Mouse (Mus musculus) heart, postnatal 4 days (tissue): ENCODE data around the gene Rab25. TPM values are rescaled to one million over a fixed set of nuclear protein-coding genes. Genes with fewer than 3 reads are reported as not detected.
"Not testable (repeated sequence)": the region's sequence is repeated elsewhere in the genome, so short reads cannot be mapped to it uniquely, and the experiment has no call there.

Experiments
- DNase-seq: peaks from one replicate; pipeline ENCODE4 v3.0.0; 2021
- total RNA-seq, 2 experiments: library from RNA; stranded (reverse); gene quantifications; 2 replicates each; pipeline ENCODE4 v1.2.3; 2021

The Rab25 gene
- total RNA-seq = not detected

DNA sequence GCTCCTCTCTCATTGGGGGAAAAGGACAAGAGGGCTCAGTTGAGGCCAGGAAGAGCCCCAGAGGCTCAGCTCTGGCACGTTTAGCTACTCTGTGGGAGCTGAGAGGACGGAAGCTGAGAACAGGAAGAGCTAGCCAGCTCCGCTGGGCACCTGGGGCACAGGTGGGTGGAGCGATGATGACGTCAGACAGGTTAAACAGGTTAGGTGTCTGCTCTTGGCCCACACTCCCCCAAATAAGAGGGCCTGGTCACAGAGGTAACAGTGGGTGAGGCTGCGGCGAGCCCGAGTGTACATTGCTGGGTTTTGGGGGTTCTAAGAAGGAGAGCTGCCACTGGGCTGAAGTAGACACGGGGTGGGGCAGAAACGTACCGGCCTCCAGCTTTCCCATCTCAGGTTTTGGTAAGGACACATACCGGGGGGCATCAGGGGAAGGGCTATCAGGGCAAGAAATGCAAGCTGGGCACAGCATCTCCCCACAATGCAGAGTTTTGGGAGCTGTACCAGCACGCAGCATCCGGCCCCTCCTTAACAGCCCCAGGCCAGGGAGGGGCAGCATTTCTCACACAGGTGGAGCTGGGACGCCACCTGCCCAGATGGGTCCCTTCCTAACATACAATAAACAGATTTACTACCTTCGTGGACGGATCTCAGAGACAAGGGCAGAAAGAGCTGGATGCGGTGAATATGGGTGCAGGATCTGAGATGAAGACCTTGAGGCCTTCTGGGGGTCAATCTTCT lies at the start of gene Rab25:
TSS of gene Rab25 (minus strand) at position 121 of the 738 bp plus-strand sequence.
- DNase-seq = no peak

DNA sequence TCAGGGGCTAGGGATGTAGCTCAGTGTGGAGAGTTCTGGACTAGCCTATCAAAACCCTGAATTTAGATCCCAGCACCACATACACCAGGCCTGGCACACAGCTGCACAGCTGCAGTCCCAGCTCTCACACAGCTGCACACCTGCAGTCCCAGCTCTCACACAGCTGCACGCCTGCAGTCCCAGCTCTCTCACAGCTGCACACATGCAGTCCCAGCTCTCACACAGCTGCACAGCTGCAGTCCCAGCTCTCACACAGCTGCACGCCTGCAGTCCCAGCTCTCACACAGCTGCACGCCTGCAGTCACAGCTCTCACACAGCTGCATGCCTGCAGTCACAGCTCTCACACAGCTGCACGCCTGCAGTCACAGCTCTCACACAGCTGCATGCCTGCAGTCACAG lies 48.4 kb upstream of the Rab25 start:
- not testable (repeated sequence) for DNase-seq

DNA sequence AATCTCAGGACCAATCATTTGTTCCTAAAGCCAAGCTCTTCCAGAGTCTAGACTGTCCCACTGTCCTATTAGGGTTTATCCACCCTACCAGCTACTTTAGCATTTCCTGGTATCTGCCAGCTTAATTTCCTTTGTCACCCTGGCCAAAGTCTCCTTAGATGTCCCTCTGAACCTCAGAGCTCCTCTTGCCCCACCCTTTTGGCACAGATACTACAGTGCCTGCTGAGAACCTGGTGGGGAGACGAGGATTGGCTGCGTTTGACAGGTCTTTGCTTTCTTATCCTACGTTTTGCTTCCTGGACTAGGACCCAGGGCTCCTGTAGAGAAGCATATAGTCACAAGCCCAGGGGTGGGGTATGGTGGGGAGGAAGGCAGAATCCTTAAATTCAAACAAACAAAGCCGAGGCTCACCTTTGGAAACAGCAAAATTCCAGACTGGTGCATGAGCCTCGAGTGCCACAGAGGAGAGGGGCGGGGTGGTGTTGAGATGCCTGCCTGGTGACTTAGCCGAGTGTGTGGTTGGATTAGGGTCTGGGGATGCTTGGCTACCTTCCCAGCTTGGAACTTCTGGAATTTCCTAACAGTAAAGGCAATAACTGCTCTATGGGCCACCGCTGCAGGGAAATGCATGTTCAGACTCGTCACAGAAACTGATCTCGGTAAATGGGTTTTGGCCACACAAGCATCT lies 45.9 kb upstream of the Rab25 start:
- no peak for DNase-seq

DNA sequence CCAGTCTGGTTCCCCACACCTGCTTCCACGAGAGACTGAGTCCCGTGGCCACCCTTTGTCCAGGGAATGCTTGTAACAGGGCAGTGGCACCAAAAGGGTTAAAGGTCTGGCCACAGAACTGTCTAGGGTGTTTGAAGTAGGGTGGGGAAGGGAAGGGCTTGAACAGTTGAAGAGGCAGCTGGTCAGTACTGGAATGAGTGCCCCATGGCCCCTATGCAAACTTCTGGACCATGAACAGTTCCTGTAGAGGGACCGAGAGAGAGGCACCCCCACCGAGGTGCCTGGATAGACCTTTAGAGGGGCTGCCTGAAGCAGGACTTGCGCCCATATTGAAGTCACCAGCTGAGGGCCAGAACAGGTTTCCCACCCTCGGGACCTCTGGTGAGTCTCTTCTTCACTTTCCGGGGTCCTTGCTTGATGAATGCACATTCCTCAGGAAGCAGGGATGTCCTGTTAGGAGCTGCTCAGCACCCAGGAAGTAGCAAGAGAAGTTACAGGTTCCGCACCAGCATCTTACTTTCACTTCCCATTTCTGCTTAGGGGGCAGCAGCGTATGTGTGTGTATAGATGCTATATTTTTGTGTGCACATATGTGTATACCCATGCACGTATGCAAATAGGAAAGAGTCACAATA lies 45.0 kb upstream of the Rab25 start:
- DNase-seq = no peak

DNA sequence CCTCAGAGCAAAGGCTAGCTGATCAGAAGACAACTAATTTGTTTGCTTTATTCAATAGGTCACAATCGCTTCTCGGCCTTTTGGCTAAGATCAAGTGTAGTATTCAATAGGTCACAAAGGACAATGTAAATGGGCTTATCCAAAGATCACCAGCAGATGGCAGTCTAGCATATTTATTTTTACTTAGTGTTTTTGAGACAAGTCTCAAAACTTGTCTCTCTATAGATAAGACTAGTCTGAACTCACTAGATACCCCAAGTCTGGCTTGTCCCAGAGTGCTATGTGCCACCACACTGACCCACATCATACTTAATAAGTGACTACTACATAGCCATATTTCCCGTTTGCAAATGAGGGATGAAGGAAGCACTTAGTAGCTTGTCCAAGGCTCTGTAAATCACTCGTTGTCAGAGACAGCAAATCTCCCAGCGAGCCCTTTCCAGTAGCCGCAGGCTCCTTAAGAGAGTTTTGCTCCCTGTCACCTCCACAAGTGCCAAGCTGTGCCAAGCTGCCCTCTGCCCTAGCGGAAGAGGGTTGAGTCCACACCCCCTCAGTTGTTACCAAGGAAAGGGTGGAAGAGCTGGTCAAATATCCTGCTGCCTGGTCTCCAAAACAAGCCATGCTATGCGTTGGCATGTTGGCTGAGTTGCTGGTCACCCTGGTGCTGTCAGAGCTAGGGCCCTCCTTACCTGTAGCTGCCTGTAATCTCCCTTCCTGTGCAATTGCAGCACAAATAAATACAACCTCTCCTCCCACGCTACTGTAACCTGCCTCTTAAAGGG lies 44.0 kb upstream of the Rab25 start:
- DNase-seq = peak; percentile 57

DNA sequence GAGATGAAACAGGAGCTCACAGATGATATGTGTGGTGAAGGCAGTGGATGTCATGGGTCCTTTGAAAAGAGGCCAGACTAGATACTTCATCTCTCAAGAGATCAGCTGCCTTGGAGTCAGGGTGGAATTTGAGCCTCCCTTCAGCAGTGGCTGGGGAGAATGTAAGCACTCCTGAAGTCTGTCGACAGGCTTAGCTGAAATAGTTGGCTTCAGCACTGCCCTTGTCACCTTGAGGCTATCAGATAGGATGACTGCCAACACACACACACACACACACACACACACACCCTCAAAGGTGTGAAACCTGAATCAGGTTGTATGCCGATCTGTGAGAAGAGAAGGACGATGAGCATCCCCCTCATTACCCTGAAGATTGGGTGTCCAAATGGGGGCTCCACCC lies 42.9 kb upstream of the Rab25 start:
- DNase-seq = no peak

DNA sequence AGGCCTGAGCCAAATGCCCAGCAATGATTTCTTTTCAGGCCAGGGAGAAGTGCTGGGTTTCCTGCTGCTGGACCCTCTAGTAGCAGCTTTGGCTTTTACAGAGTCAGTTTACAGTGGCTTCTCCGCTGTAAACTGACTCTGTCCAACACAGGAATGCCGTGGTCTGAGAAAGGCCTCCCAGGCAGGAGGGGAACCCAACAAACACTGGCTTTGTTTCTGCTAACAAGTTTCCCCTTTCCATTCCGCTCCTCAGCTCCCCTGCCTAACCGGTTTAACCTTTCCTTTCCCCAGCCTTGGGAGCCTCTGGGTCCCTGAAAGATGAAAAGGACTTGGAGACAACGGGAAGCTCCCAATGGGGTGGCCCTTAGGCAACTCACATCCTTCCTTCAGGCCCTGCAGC lies 42.1 kb upstream of the Rab25 start:
- DNase-seq = no peak

DNA sequence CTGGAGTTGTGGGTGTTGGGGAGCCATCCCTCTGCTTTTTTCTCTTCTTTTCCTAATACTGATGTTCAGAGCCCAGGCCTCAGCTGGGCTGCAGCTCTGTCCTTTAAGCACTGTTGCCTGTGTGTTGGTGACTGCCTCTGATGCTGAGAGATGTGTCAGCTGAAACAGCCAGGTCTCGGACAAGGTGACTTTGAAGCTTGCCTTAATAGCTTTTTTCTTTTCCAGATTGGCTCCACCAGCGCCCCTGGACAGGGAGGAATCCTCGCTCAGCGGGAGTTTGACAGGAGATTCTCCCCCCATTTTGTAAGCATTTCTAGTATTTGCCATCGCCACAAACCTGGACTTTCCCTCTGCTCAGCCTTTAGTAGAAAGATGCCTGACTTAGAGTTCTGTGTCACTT lies 38.5 kb upstream of the Rab25 start:
- DNase-seq = no peak

DNA sequence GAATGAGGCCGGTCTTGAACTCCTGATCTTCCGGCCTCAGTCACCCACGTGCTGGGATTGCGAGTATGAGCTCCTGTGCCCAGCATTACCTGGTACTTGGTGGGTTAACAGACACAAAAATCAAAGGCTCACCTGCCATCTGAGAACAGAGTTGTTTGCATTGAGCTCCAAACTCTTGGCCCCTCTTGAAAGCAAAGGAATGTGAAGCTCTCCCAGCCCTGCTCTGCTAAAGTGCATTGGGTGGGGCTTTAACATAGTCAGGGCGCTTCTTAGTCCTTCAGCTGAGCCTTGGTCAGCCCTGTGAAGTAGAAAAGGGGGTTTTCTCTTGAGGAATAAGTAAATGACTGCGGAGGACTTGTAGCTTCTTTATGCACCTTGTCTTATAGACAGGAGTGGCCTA lies 37.7 kb upstream of the Rab25 start:
- no peak for DNase-seq

DNA sequence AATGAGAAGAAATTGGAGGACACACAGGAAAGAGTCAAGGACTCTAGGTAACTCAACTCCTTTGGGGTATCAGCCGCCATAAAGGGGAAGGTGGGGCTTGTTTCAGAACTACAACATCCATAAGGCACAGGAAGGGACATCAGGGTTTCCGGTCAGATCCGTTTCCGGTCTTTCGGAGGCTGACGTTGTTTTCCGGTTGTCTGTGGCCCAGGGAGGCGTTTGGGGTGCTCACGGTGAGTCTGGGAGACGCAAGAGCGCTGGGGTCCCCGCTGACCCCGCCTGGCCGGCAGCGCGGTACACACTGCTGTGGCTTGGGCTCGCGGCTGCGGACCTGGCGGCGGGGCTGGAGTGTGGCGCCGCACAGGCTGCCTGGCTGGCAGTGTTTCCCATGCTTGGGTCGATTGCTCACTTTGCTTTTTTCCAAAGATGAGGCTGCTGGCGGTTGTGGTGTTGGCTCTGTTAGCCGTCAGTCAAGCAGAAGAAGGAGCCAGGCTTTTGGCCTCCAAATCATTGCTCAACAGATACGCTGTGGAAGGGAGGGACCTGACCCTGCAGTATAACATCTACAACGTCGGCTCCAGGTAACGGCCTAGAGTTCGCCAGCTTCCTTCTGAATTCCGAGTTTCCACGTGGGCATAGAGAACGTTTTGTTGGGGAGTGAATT lies 31.5 kb upstream of the Rab25 start:
- peak; percentile 83 for DNase-seq

DNA sequence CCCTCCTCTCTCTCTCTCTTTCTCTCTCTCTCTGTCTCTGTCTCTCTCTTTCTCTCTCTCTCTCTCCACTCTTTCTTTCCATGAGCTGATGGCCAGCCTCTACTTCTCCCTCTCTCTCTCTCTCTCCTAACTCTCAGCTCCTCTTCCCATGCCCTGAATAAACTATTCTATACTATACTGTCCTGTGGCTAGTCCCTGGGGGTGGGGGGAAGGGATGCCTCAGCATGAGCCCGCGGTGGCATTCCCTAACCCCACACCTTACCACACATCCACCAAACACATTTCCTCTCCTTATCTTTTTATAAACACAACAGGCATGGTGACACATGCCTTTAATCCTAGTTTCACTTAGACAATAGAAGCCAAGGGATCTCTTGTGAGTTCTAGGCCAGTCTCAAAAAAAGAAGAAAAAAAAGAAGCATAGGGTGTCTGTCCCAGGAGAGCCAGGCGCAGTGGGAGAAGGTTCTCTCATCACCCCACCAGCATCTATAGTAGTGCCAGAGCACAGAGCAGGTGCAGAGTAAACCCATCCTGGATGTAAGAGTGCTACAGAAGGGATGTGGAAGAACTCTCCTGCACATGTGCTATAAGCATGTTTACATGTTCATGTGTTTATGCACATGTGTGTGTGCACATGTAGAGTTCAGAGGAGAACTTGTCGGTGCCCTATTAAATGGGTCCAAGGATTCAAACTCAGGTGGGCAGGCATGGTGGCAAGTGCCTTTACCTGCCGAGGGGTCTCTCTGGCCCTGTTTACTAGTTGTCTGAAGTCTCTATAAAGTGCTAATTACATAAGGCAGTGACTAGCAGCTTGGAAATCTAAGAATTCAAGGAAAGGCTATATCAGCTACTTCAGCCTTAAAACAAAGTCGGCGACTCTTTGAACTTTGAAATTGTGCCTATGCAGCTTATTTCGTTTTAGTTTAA lies 30.7 kb upstream of the Rab25 start:
- no peak for DNase-seq

DNA sequence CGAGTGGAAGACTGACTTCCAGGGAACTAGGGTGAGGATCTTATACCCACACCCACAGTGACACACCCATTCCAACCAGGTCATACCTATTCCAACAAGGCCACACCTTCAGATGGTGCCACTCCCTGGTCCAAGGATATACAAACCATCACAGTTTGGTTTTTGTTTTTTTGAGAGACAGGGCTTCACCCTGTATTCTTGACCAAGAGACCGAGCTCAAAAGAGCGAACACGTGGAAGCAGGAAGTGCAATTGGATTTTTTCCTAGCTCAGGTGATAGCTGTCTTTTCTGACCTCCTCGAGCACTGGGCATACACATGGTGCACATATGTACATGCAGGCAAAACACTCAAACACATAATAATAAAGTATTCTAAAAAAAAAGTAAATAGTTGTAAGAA lies 29.7 kb upstream of the Rab25 start:
- not testable (repeated sequence) for DNase-seq

DNA sequence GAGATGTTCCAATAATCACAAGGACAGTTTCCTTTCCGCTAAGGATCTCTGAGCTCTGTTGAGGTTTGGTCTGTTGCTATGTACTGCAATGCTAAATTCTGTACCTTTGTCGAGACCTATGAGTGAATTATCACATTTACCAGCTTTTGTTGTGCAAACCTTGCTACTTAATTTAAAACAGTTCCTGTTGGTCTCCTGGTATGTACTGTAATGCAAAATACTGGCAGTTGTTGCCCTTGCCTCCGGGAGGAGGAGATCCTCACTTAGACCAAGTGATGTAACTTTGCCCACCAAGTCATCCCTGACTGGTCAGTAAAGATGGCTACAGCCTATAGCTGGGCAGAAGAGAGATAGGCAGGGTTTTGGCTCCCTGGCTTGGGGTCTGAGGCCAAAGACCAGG lies 27.4 kb upstream of the Rab25 start, which contains the start of gene Ssr2:
TSS of gene Ssr2 (plus strand) at position 337 of the 400 bp plus-strand sequence.
- no peak for DNase-seq

DNA sequence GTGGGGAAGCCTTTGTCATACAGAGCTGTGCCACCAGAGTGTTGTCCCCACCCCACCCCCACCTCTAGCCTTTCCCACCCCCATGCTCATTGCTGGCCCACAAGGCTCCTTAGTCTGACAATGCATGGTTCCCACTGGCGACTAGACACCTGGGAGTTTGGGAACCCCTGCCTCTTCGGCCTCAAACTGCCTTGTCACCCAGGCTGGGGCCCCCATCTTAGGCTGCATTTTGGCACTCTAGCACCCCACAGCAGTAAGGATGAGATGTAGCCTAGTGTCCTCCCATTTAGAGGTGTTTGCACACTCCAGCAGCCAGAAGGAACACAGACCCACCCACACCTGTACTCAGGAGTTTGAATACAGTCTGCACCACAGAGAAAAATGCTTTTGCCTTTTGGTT lies 25.7 kb upstream of the Rab25 start:
- no peak for DNase-seq

DNA sequence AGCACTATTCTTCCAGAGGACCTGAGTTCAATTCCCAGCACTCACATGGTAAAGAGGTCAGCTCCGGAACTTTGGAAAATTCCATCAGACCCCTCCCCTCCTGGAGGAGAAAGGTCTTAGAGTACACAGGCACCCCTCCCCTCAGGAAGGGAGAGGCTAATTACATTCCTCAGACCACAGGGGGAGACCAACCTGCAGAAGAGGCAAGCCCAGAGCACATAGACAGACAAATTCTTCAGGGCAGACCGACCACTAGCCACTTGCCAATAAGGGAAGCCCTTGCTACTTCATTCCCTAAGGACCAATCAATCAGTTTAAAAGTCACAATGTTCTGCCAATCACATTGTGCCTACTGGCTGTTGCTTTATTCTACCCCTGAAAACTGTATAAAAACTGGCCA lies 24.7 kb upstream of the Rab25 start:
- DNase-seq = no peak

DNA sequence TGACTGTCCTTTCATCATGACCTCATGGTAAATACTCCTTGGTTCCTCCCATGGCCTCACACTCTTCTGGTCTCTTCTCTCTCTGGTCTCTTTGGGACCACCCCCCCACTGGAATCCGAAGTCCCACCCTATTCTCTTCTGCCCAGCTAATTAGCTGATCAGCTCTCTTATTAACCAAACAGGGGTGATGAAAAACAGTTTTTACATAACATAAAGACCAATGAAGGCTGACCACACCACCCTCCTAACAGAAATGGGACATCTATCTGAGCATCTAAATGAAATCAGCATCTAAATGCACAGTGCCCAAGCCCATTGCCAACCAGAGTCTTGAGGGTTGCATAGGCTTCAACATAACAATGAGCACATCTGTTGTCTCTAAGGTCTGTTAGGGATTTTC lies 23.8 kb upstream of the Rab25 start:
- DNase-seq = no peak

DNA sequence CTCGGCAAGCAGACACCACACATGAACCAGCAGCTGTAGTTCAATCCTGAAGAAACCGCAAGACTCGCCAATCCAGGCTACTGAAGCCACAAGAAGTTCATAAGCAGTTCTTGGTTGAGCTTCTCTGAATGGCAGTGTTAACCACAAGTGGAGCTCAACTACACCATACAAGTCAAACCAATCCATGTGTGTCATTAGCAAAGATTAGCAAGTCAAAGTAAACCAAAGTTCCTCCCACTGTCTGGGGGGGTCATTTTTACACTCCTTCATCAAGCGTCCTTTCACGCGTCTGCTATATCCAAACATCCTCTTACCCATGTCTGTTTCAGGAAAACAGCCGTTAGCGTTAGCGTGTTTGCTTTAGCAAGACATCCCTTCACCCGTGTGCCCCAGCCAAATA lies 22.2 kb upstream of the Rab25 start:
- DNase-seq = no peak

DNA sequence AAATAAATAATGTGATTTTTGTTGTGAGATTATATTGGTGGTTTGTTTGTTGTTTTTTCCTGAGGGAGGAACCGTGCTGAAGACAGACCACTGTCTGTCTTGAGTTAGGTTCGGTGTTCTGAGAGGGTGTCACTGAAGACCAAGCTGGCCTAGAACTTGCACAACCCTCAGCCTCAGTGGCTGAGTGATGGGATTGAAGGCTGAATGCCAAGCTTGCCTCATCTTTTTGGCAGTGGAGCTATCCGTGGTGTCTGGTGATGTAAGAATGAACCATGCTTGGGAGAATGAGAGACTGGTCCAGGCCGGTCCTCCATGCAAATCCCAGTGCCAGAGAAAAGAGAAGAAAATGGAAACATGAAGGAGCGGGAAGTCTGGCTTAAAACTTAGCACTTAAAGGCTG lies 21.6 kb upstream of the Rab25 start:
- DNase-seq = no peak

DNA sequence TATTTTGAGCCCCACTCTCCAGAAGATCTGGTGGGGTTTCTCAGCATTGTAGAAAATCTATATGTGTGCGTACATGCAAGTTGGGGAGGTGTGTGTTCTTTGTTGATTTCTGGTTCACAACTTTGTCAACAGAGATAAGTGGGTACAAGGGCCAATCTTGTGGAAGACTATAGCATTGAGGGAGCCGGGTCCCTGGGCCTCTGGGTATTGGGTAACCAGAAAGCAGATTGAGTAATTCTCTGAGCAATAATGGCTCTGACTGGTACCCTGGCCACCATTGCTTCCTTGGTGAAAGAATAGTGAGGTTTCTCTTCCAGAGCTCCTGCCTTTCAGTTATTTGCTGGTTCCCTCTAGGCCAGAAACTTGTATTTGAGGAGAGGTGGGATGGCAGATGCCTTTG lies 21.0 kb upstream of the Rab25 start:
- DNase-seq = no peak

DNA sequence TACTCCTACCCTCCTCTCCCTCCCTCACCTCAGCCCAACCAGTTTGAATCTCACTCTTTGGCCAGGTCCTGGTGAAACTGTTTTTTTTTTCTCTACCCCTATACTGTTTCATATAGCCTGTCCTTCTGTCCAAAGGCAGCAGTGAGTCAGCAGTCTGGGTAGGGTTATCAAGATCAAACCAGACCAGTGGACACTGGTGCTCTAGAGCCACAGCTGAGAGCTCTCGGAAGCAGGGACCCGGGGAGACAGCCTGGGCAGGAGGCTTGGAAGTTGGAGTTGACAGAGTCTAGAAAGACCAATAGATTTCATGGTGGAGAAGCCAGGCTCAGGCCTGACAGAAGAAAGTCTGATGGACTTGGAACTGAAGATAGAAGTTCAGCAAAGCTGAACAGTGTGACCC lies 20.5 kb upstream of the Rab25 start:
- DNase-seq = no peak

DNA sequence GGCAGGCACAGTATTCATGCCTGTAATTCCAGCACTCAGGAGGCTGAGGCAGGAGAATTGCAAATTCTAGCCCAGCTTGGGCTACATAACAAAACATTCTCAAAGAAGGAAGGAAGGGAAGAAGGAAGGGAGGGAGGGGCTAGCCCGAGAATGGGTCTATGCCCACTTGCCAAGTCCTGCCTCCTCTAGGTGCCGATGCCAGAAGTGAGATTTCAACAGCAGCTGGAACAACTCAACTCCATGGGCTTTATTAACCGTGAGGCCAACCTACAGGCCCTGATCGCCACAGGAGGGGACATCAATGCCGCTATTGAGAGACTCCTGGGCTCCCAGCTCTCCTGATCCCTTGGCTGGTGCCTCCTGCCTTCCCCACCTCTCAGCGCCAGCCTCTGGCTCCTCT lies 19.8 kb upstream of the Rab25 start:
- DNase-seq = no peak
